Mouse (Mus musculus): ENCODE measurements around the gene Lamtor5.

DNA sequence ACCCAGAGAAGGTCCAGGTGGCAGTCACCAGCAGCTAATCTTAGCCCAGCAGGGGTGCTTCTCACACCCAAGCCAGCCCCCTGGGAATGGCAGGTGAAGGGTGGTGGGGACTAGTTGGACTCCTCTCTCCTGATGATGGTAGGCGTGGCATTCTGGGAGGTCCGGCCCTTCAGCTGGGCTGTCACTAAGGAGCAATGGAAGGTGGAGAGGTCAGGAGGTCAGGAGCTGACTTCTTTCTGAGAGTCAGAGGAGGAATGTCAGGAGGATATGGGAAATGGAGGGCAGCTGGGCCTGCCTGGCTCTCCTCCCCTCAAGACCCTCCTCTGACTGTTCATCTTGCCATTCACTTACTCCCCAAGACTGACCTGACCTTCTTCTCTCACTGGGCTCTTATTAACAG, 40.6 kb upstream of the Lamtor5 start:
- no peak for TF ChIP-seq GATA1 (IDR thresholded peaks at IDR 0.05; ENCODE audit: borderline replicate concordance, low read length)
- TF ChIP-seq FLI1 (IDR thresholded peaks at IDR 0.05; ENCODE audit: low read length), result no peak

Measured in megakaryocyte, embryonic 14.5 days (primary cell).